Mouse (Mus musculus) cerebellum, adult 2 months (tissue): ENCODE measurements around the gene Os9. TPM values are rescaled to one million over a fixed set of nuclear protein-coding genes. Genes with fewer than 3 reads are reported as not detected.

Experiments used
- DNase-seq, 2 experiments: peaks; one replicate each; pipeline ENCODE4 v3.0.0; 2021
- H3K27ac ChIP-seq: fragments of 200-500 bp; 2 replicates; pipeline ENCODE4 v1.5.1; 2012; ENCODE audit warnings: low read length, control low read depth, inconsistent platforms; ENCODE audit not compliant: insufficient read depth
- H3K27me3 ChIP-seq: fragments of 200-500 bp; 2 replicates; pipeline ENCODE4 v1.6.1; 2012; ENCODE audit warnings: inconsistent platforms, mild to moderate bottlenecking, low read length, moderate library complexity; ENCODE audit not compliant: control insufficient read depth, insufficient read depth
- H3K4me1 ChIP-seq: fragments of 200-500 bp; 2 replicates; pipeline ENCODE4 v1.6.1; 2011; ENCODE audit warnings: low read length; ENCODE audit not compliant: control insufficient read depth, insufficient read depth
- H3K4me3 ChIP-seq: fragments of 200-500 bp; replicated peaks from 2 replicates; pipeline ENCODE3; 2011; ENCODE audit warnings: mild to moderate bottlenecking, low read depth, low read length, control low read depth; ENCODE audit not compliant: insufficient read depth
- CTCF ChIP-seq: fragments of 200-500 bp; IDR thresholded peaks from 2 replicates; pipeline ENCODE4 v1.5.1; 2011; ENCODE audit warnings: low read depth, mild to moderate bottlenecking, control low read depth, low read length, moderate library complexity, borderline replicate concordance; ENCODE audit not compliant: insufficient read depth
- POLR2A ChIP-seq: fragments of 200-500 bp; IDR thresholded peaks from 2 replicates; pipeline ENCODE4 v1.6.1; 2011; ENCODE audit warnings: low read length, control low read depth, borderline replicate concordance; ENCODE audit not compliant: insufficient read depth
- WGBS: fragments of 180-500 bp; shearing (Covaris S2); methylation state at CpG from one replicate; pipeline ENCODE4 v1.1.7; 2018; 5-methylcytosine and 5-hydroxymethylcytosine counted together
- polyA plus RNA-seq: library from polyadenylated mRNA; depleted of rRNA; stranded (reverse); fragments of >200 nt; gene quantifications from 2 replicates; pipeline ENCODE4 v1.2.3, GENCODE M21; 2012

Gene Os9
- polyA plus RNA-seq, 1 experiment, result 98.9 TPM

DNA sequence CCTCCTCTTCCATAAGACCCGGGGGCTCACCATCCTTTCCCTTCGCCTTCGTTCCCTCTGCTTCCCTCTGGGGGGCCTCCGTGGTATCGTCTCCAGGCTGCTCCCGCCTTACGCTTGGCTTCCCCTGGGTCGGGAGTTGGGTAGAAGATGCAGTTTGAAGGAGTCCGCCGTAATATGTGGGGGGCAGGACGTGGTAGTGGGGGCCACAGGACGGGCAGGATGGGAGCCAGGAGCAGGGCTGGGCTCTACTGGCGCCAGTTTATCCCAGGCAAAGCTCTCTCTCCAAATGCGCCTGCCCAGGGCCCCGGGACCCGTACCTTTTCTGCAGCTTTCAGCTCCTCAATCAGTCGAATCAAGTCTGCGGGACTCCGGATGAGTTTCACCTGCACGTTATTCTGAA is 22.4 kb downstream of the Os9 start:
- Histone ChIP-seq H3K4me3 (no peak overlapping the region), H3K27me3 (no peaks in the 10 kb centered on the region), H3K4me1 (peaks cover 29% of the 10 kb centered on the region), H3K27ac (no peak overlapping the region)
- 76% methylated on average over 20 of the region's 20 CpGs for WGBS
- peak in 1 of 2 experiments; percentile 23 for DNase-seq
- TF ChIP-seq CTCF (no peak), POLR2A (no peak)

DNA sequence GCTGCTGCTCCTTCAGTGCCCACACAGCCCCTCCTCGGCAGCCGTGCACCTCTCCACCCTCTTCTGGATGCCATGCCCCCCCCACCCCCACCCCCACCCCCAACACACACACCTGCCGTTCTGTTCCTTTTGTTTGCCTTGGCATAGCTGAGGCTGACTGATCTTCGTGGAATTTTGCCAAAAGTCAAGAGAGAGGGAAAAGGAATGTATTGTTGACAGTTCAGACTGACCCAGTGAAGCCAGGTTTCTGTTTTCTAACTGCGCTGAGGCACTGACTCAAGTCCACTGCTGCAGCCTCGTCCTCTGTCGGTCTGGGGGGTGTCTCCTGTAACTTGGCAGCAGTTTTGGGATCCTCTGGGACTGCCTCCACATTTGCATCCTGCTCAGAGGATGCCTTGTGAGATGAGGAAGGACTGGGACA is 26.5 kb downstream of the Os9 start:
- Histone ChIP-seq H3K4me3 (no peak overlapping the region), H3K27me3 (no peaks in the 10 kb centered on the region), H3K27ac (peak overlapping the region; percentile 74), H3K4me1 (peaks cover 28% of the 10 kb centered on the region)
- peak; percentile 59 to 68 for DNase-seq
- WGBS, result 3% methylated on average over 7 of the region's 7 CpGs
- TF ChIP-seq CTCF, result no peak
- peak; percentile 19; the same call in 1 of the 2 replicates for TF ChIP-seq POLR2A

DNA sequence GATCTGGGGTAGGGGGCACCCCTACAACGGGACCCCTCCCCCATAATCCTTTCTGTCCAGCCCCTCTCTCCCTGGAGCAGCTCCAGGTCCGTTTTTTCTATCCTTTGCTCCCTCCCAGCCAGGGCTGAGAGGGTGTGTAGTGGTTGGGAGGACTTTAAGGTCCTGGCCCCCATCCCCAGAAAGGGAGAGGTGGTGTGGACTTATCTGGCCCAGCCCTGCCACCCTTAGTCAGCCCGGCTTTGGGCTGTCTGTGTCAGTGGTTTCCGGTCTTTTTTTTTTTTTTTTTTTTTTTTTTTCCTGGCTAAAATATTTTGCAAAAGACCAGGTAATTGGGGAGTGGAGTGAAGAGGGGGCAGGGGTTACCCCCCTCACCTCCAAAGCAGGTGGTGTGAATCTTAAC is 28.2 kb downstream of the Os9 start:
- Histone ChIP-seq H3K4me3 (no peak overlapping the region), H3K4me1 (peaks cover 28% of the 10 kb centered on the region), H3K27me3 (no peaks in the 10 kb centered on the region), H3K27ac (no peak overlapping the region)
- 52% methylated on average over 4 of the region's 4 CpGs for WGBS
- DNase-seq, result no peak
- TF ChIP-seq CTCF (no peak), POLR2A (no peak)

DNA sequence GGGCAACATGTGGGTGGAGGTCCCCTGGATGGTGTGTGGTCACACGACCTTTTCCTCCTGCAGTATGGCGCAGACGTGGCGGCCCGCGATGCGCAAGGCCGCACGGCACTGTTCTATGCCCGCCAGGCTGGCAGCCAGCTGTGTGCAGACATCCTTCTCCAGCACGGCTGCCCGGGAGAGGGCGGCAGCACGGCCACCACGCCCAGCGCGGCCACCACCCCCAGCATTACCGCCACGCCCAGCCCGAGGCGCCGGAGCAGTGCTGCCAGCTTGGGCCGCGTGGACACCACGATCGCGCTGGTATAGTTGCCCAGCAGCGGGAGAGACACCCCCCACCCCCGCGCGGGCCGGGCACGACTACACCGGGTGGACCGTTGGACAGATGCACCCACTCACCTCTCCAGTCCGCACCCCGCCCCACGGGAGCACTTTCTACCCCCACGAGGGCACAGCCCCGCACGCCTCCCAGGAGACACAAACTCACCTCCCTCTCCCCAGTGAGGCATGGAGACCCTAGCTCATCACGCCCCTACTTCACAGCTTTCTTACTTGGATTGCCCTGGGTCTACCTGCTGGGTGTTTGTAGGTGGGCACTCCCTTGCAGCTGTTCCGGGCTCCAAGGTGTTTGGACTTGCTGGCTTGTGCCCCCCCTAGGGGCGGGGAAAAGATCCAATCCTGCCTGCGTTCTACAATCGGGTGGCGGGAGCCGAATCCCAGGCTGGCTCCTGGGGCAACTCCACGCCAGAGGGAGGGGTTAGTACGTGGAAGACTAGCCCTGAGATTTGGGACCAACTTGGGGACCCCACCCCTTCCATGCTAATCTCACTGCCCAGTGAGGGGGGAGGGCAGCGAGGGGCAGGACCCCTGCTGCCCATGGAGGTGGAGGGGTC is 29.2 kb downstream of the Os9 start:
- H3K4me1 ChIP-seq, result peaks cover 28% of the 10 kb centered on the region
- H3K27ac ChIP-seq, result no peak overlapping the region
- H3K27me3 ChIP-seq, result no peaks in the 10 kb centered on the region
- peak in 1 of 2 experiments; percentile 52 for DNase-seq
- no peak overlapping the region for H3K4me3 ChIP-seq
- WGBS, result 45% methylated on average over 50 of the region's 51 CpGs
- TF ChIP-seq CTCF (no peak), POLR2A (no peak)

DNA sequence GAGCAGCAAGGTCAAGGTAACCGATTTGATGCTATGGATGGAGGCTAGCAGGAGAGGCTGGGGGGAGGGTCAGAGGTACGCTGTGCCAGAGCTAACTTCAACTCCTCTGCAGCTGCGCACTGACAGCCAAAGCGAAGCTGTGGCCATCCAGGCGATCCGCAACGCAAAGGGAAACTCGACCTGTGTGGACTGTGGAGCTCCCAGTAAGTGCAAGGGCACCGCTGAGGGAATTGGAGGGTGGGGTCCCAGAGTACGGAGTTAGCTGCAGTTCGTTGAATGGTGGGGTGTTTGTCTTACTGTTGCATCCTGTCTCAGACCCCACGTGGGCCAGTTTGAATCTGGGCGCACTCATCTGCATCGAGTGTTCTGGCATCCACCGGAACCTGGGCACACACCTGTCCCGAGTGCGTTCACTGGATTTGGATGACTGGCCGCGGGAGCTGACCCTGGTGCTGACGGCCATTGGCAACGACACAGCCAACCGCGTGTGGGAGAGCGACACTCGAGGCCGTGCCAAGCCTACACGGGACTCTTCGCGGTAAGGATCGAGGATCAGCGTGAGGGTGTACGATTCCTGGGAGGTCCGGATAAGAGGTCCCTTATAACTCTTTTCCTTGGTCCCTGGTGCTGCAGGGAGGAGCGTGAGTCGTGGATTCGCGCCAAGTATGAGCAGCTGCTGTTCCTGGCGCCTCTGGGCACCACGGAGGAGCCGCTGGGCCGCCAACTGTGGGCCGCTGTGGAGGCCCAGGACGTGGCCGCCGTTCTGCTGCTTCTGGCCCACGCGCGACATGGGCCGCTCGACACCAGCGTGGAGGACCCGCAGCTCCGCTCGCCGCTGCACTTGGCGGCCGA is 30.1 kb downstream of the Os9 start:
- H3K27me3 ChIP-seq, result no peaks in the 10 kb centered on the region
- H3K4me3 ChIP-seq, result no peak overlapping the region
- DNase-seq, result peak in 1 of 2 experiments; percentile 54
- H3K27ac ChIP-seq, result no peak overlapping the region
- H3K4me1 ChIP-seq, result peaks cover 28% of the 10 kb centered on the region
- 39% methylated on average over 57 of the region's 57 CpGs for WGBS
- TF ChIP-seq CTCF, result no peak
- no peak for TF ChIP-seq POLR2A

DNA sequence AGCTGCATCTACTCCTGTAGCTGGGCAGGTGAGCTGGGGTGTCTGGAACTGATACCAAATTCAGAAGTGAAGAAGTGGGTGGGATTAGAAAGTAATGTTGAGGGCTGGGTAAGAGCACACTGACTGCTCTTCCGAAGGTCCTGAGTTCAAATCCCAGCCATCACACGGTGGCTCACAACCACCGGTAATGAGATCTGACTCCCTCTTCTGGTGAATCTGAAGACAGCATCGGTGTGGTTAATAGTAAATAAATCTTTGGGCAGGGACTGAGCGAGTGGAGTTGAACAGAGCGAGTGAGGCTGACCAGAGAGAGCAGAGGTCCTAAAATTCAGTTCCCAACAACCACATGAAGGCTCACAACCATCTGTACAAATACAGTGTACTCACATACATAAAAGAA is 35.3 kb downstream of the Os9 start:
- 68% methylated on average over 6 of the region's 6 CpGs for WGBS
- no peak overlapping the region for H3K4me3 ChIP-seq
- peaks cover 20% of the 10 kb centered on the region for H3K4me1 ChIP-seq
- no peak for DNase-seq
- no peak overlapping the region for H3K27ac ChIP-seq
- no peaks in the 10 kb centered on the region for H3K27me3 ChIP-seq
- TF ChIP-seq POLR2A (no peak), CTCF (no peak; the same call in 1 of the 2 replicates)

DNA sequence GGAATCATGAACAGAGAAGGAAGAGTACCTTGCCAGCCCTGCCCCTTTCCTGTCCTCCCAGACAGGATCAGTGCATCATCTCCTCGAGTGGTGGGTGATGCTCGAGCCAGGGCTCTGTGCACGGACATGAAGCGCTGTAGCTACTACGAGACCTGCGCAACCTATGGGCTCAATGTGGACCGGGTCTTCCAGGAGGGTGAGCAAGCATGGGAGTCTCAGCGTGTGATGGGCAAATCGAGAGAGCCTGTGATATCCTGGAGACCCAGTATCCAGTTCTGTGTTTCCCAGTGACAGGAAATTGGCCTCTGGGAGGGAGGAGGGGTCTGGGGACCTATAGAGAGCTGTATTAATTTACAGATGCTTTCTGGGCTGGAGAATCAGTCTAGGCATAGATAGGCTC is 35.9 kb downstream of the Os9 start:
- Histone ChIP-seq H3K4me3 (no peak overlapping the region), H3K4me1 (peaks cover 20% of the 10 kb centered on the region), H3K27me3 (no peaks in the 10 kb centered on the region), H3K27ac (no peak overlapping the region)
- DNase-seq, result no peak
- TF ChIP-seq POLR2A (no peak), CTCF (no peak)
- WGBS, result 89% methylated on average over 9 of the region's 9 CpGs

DNA sequence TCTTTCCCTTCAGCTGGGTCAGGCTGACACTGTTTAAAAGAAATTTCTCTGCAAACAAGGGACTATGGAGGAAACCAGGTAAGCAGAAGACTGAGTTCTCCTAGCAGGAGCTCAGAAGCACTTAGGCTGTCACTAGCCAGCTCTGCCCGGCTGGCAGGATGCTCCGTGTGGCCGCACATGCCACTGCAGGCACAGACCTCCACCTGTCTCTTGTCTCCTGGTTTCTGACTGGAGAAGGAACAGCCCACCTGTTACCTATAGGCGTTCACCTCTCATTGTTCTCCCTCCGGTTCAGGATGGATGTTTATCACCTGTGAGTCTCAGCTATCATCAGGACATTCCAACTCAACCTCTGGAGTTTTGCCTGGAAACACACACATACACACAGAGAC is 37.0 kb downstream of the Os9 start:
- Histone ChIP-seq H3K27ac (no peak overlapping the region), H3K4me3 (no peak overlapping the region), H3K4me1 (peaks cover 20% of the 10 kb centered on the region), H3K27me3 (no peaks in the 10 kb centered on the region)
- WGBS, result 11% methylated on average over 5 of the region's 5 CpGs
- peak in 1 of 2 experiments; percentile 45 for DNase-seq
- TF ChIP-seq CTCF (peak; percentile 55), POLR2A (no peak)
